Mouse (Mus musculus) cortical plate, adult 2 months (tissue): ENCODE measurements around the gene Syne3.

ENCODE experiments used
- CTCF ChIP-seq: fragments of 200-500 bp; IDR thresholded peaks from 2 replicates; pipeline ENCODE4 v1.5.1; 2011; ENCODE audit warnings: mild to moderate bottlenecking, control low read depth, low read length; ENCODE audit not compliant: insufficient read depth; ENCODE audit errors: extremely low read depth
- POLR2A ChIP-seq: fragments of 200-500 bp; IDR thresholded peaks from 2 replicates; pipeline ENCODE4 v1.6.1; 2011; ENCODE audit warnings: mild to moderate bottlenecking, low read length, control low read depth; ENCODE audit not compliant: insufficient read depth; ENCODE audit errors: extremely low read depth

GRCm38 (mm10) chr12:104985088-104985487 lies 24.5 kb downstream of the Syne3 start:
- TF ChIP-seq POLR2A (no peak), CTCF (no peak)
